Mouse (Mus musculus) hindbrain, embryonic 11.5 days (tissue): ENCODE measurements around the gene Krt6a. TPM values are rescaled to one million over a fixed set of nuclear protein-coding genes. Genes with fewer than 3 reads are reported as not detected.

Experiments used
- ATAC-seq: fragments of 200-750 bp; cut with Nextera tagmentation; 2 replicates; pipeline ENCODE4 v1.8.0; 2017; ENCODE audit warnings: mild to moderate bottlenecking, moderate TSS enrichment, moderate library complexity; ENCODE audit not compliant: low FRiP score
- DNase-seq: peaks from one replicate; pipeline ENCODE4 v3.0.0-alpha.2; 2015; ENCODE audit warnings: low spot score
- H3K27ac ChIP-seq: fragments of 300-500 bp; sonication (generic); 2 replicates; pipeline ENCODE4 v1.5.1; 2014; ENCODE audit warnings: mild to moderate bottlenecking, low read depth, low read length
- H3K27me3 ChIP-seq: fragments of 300-500 bp; sonication (generic); 2 replicates; pipeline ENCODE4 v1.6.1; 2014; ENCODE audit warnings: mild to moderate bottlenecking, low read length, moderate library complexity, mixed read lengths; ENCODE audit not compliant: control insufficient read depth, insufficient read depth
- H3K36me3 ChIP-seq: fragments of 300-500 bp; sonication (generic); 2 replicates; pipeline ENCODE4 v1.6.1; 2014; ENCODE audit warnings: mild to moderate bottlenecking, low read length, moderate library complexity, mixed read lengths; ENCODE audit not compliant: control insufficient read depth, insufficient read depth
- H3K4me1 ChIP-seq: fragments of 300-500 bp; sonication (generic); replicated peaks from 2 replicates; pipeline ENCODE4 v1.6.1; 2014; ENCODE audit warnings: low read length, mixed read lengths; ENCODE audit not compliant: control insufficient read depth, insufficient read depth
- H3K4me2 ChIP-seq: fragments of 300-500 bp; sonication (generic); replicated peaks from 2 replicates; pipeline ENCODE4 v1.6.1; 2014; ENCODE audit warnings: mild to moderate bottlenecking, low read depth, low read length
- H3K4me3 ChIP-seq: fragments of 300-500 bp; sonication (generic); 2 replicates; pipeline ENCODE4 v1.5.1; 2014; ENCODE audit warnings: low read depth, low read length
- H3K9ac ChIP-seq: fragments of 300-500 bp; sonication (generic); 2 replicates; pipeline ENCODE4 v1.6.1; 2014; ENCODE audit warnings: low read depth, low read length
- H3K9me3 ChIP-seq: fragments of 300-500 bp; sonication (generic); 2 replicates; pipeline ENCODE4 v1.6.1; 2016; ENCODE audit warnings: low read length; ENCODE audit not compliant: control insufficient read depth
- WGBS: fragments of 180-500 bp; shearing (Covaris S2); extraction: QIAGEN DNeasy Blood & Tissue Kit; methylation state at CpG from one replicate; pipeline ENCODE4 v1.1.7; 2014; 5-methylcytosine and 5-hydroxymethylcytosine counted together
- polyA plus RNA-seq: library from polyadenylated mRNA; unstranded; fragments of >200 nt; fragmentation: Nextera tagmentation; extraction: Ambion mirVana; gene quantifications from 2 replicates; pipeline ENCODE4 v1.2.1, GENCODE M21; 2014

The Krt6a gene
- not detected in 2 replicates for polyA plus RNA-seq

GRCm38 (mm10) chr15:101694207-101694606 is at the start of gene Krt6a:
Krt6a (minus strand) TSS chr15:101694307.
- no peak for ATAC-seq
- H3K36me3 ChIP-seq: no peaks in the 10 kb centered on the region
- no peak within 1 kb of the TSS for H3K4me2 ChIP-seq
- WGBS: 85% methylated on average over 5 of the region's 5 CpGs
- no peak within 1 kb of the TSS for H3K4me3 ChIP-seq
- H3K9me3 ChIP-seq: no peaks in the 10 kb centered on the region
- H3K27me3 ChIP-seq: no peaks in the 10 kb centered on the region
- no peaks in the 10 kb centered on the region for H3K4me1 ChIP-seq
- DNase-seq: no peak
- H3K27ac ChIP-seq: no peak within 1 kb of the TSS
- H3K9ac ChIP-seq: no peak within 1 kb of the TSS

- ATAC-seq: no peak
- Histone ChIP-seq H3K4me1 (no peaks in the 10 kb centered on the region), H3K9me3 (no peaks in the 10 kb centered on the region), H3K4me3 (no peak within 1 kb of the TSS), H3K36me3 (no peaks in the 10 kb centered on the region), H3K9ac (no peak within 1 kb of the TSS), H3K27ac (no peak within 1 kb of the TSS), H3K4me2 (no peak within 1 kb of the TSS), H3K27me3 (no peaks in the 10 kb centered on the region)
- no peak for DNase-seq
- 54% methylated on average over 14 of the region's 14 CpGs for WGBS
These were observed 48.6 kb upstream of the Krt6a start, which contains the start of gene Krt71 for GRCm38 (mm10) chr15:101742711-101743110. Krt71 (minus strand) TSS chr15:101743109.

GRCm38 (mm10) chr15:101737786-101738185 is 43.7 kb upstream of the Krt6a start:
- no peak overlapping the region for H3K9ac ChIP-seq
- H3K4me2 ChIP-seq: no peak overlapping the region
- no peak for DNase-seq
- no peaks in the 10 kb centered on the region for H3K36me3 ChIP-seq
- H3K4me1 ChIP-seq: no peaks in the 10 kb centered on the region
- 80% methylated on average over 7 of the region's 7 CpGs for whole genome bisulfite sequencing
- no peaks in the 10 kb centered on the region for H3K27me3 ChIP-seq
- no peak for ATAC-seq
- no peak overlapping the region for H3K27ac ChIP-seq
- no peaks in the 10 kb centered on the region for H3K9me3 ChIP-seq
- H3K4me3 ChIP-seq: no peak overlapping the region

- ATAC-seq: no peak
- Histone ChIP-seq H3K9me3 (no peaks in the 10 kb centered on the region), H3K4me3 (no peak overlapping the region), H3K36me3 (no peaks in the 10 kb centered on the region), H3K27ac (no peak overlapping the region), H3K27me3 (no peaks in the 10 kb centered on the region), H3K4me1 (no peaks in the 10 kb centered on the region), H3K4me2 (no peak overlapping the region), H3K9ac (no peak overlapping the region)
- no peak for DNase-seq
These were observed 36.5 kb upstream of the Krt6a start for GRCm38 (mm10) chr15:101730653-101731052.

GRCm38 (mm10) chr15:101724686-101725085 is 30.6 kb upstream of the Krt6a start:
- H3K4me1 ChIP-seq: no peaks in the 10 kb centered on the region
- DNase-seq (no peak), ATAC-seq (no peak)
- no peaks in the 10 kb centered on the region for H3K36me3 ChIP-seq
- no peaks in the 10 kb centered on the region for H3K27me3 ChIP-seq
- H3K27ac ChIP-seq: no peak overlapping the region
- H3K9ac ChIP-seq: no peak overlapping the region
- no peaks in the 10 kb centered on the region for H3K9me3 ChIP-seq
- WGBS: 69% methylated on average over 5 of the region's 5 CpGs
- no peak overlapping the region for H3K4me3 ChIP-seq
- no peak overlapping the region for H3K4me2 ChIP-seq

- Histone ChIP-seq H3K27me3 (no peaks in the 10 kb centered on the region), H3K36me3 (no peaks in the 10 kb centered on the region), H3K4me3 (no peak overlapping the region), H3K27ac (no peak overlapping the region), H3K4me1 (no peaks in the 10 kb centered on the region), H3K9me3 (no peaks in the 10 kb centered on the region), H3K9ac (no peak overlapping the region), H3K4me2 (no peak overlapping the region)
- DNase-seq: no peak
- ATAC-seq: no peak
- WGBS: 78% methylated on average over 3 of the region's 3 CpGs
These were observed 21.7 kb upstream of the Krt6a start for GRCm38 (mm10) chr15:101715831-101716230.

GRCm38 (mm10) chr15:101714356-101714755 is 20.2 kb upstream of the Krt6a start:
- H3K9ac ChIP-seq: no peak overlapping the region
- no peak overlapping the region for H3K27ac ChIP-seq
- DNase-seq (no peak), ATAC-seq (no peak)
- H3K9me3 ChIP-seq: no peaks in the 10 kb centered on the region
- no peak overlapping the region for H3K4me2 ChIP-seq
- H3K4me3 ChIP-seq: no peak overlapping the region
- 92% methylated on average over 5 of the region's 5 CpGs for WGBS
- H3K4me1 ChIP-seq: no peaks in the 10 kb centered on the region
- no peaks in the 10 kb centered on the region for H3K36me3 ChIP-seq
- no peaks in the 10 kb centered on the region for H3K27me3 ChIP-seq

GRCm38 (mm10) chr15:101713731-101714130 is 19.6 kb upstream of the Krt6a start:
- H3K4me1 ChIP-seq: no peaks in the 10 kb centered on the region
- DNase-seq (no peak), ATAC-seq (no peak)
- H3K36me3 ChIP-seq: no peaks in the 10 kb centered on the region
- no peaks in the 10 kb centered on the region for H3K27me3 ChIP-seq
- H3K27ac ChIP-seq: no peak overlapping the region
- H3K4me2 ChIP-seq: no peak overlapping the region
- no peak overlapping the region for H3K4me3 ChIP-seq
- H3K9ac ChIP-seq: no peak overlapping the region
- no peaks in the 10 kb centered on the region for H3K9me3 ChIP-seq
- 82% methylated on average over 8 of the region's 8 CpGs for WGBS

- Histone ChIP-seq H3K4me2 (no peak within 1 kb of the TSS), H3K9me3 (no peaks in the 10 kb centered on the region), H3K27ac (no peak within 1 kb of the TSS), H3K4me3 (no peak within 1 kb of the TSS), H3K9ac (no peak within 1 kb of the TSS), H3K36me3 (no peaks in the 10 kb centered on the region), H3K4me1 (no peaks in the 10 kb centered on the region), H3K27me3 (no peaks in the 10 kb centered on the region)
- DNase-seq (no peak), ATAC-seq (no peak)
- 66% methylated on average over 13 of the region's 13 CpGs for WGBS
These were observed 18.6 kb upstream of the Krt6a start, which contains the start of gene Krt5 for GRCm38 (mm10) chr15:101712720-101713119. Krt5 (minus strand) TSS chr15:101712898.
